Mouse (Mus musculus): ENCODE measurements around the gene Nbeal2. TPM values are rescaled to one million over a fixed set of nuclear protein-coding genes. Genes with fewer than 3 reads are reported as not detected.
A peak's percentile ranks its signal among the peaks of the same experiment; 100 is the strongest.

The Nbeal2 gene
- total and polyA plus RNA-seq, 3 experiments: 3.2 to 19.7 (median 8.4) TPM

- dilution Hi-C loops (cut with MboI; ENCODE audit: extremely low pct_ligation_motif_present, extremely low pct_unique_long_range_greater_than_20kb, low sequenced_read_pairs): no loop called here
- no peak overlapping the region for H3K9ac ChIP-seq (ENCODE audit: insufficient read depth, low read depth)
- no peak overlapping the region for H3K27ac ChIP-seq (ENCODE audit: insufficient read depth, low read depth)
- DNase-seq (ENCODE audit: extremely low read depth): no peak
- H3K27me3 ChIP-seq (replicated peaks): no peaks in the 10 kb centered on the region
- no peaks in the 10 kb centered on the region for H3K9me3 ChIP-seq (replicated peaks; ENCODE audit: low read length)
- no peak overlapping the region for H3K4me3 ChIP-seq (replicated peaks in 1 of 3; ENCODE audit: low read depth in 2 of 3, low read length in 2 of 3, poor library complexity in 1 of 3)
- H3K79me2 ChIP-seq (replicated peaks; ENCODE audit: control insufficient read depth, extremely low read depth, insufficient read depth, poor library complexity, severe bottlenecking): peaks cover 78% of the 10 kb centered on the region
- H3K4me2 ChIP-seq (ENCODE audit: insufficient read depth, low read depth, poor library complexity, severe bottlenecking): no peak overlapping the region
- peaks cover 0 to 17% of the 10 kb centered on the region in 2 experiments for H3K36me3 ChIP-seq (replicated peaks in 1 of 2; ENCODE audit: control insufficient read depth in 1 of 2, insufficient read depth in 1 of 2, low read length in 1 of 2)
- in situ Hi-C loops (cut with MboI; ENCODE audit: low pct_ligation_motif_present, low pct_unique_long_range_greater_than_20kb, low sequenced_read_pairs): no loop called here
- H3K4me1 ChIP-seq (ENCODE audit: control insufficient read depth in 1 of 2, insufficient read depth in 2 of 2): peaks cover 24 to 87% of the 10 kb centered on the region in 2 experiments
- TF ChIP-seq MAX (IDR thresholded peaks at IDR 0.05; ENCODE audit: low read length) (no peak), PAX5 (IDR thresholded peaks at IDR 0.05; ENCODE audit: low read length) (no peak), MAFK (IDR thresholded peaks at IDR 0.05; ENCODE audit: insufficient replicate concordance, low read length) (no peak), TBP (conservative IDR thresholded peaks at IDR 0.05; ENCODE audit: low read depth, low read length) (no peak), BHLHE40 (IDR thresholded peaks at IDR 0.05; ENCODE audit: low read depth, low read length) (no peak), RCOR1 (conservative IDR thresholded peaks at IDR 0.05; ENCODE audit: low read depth, low read length) (no peak), POLR2AphosphoS2 (IDR thresholded peaks at IDR 0.05; ENCODE audit: low read depth, low read length) (no peak), MAZ (IDR thresholded peaks at IDR 0.05; ENCODE audit: low read depth, low read length) (no peak), MEF2A (IDR thresholded peaks at IDR 0.05; ENCODE audit: borderline replicate concordance, low read depth, low read length) (no peak), RAD21 (IDR thresholded peaks at IDR 0.05; ENCODE audit: low read depth, low read length) (no peak), CHD2 (IDR thresholded peaks at IDR 0.05; ENCODE audit: low read length) (no peak), JUND (conservative IDR thresholded peaks at IDR 0.05; ENCODE audit: low read depth, low read length) (no peak)
Observed at GRCm38 (mm10) chr9:110662844-110663243, 8.9 kb upstream of the Nbeal2 start.

- Histone ChIP-seq H3K79me2 (replicated peaks; ENCODE audit: control insufficient read depth, extremely low read depth, insufficient read depth, poor library complexity, severe bottlenecking) (peaks cover 70% of the 10 kb centered on the region), H3K27me3 (replicated peaks) (no peaks in the 10 kb centered on the region), H3K4me3 (replicated peaks in 1 of 3; ENCODE audit: low read depth in 2 of 3, low read length in 2 of 3, poor library complexity in 1 of 3) (no peak overlapping the region), H3K4me1 (ENCODE audit: control insufficient read depth in 1 of 2, insufficient read depth in 2 of 2) (peaks cover 16 to 73% of the 10 kb centered on the region in 2 experiments), H3K9me3 (replicated peaks; ENCODE audit: low read length) (no peaks in the 10 kb centered on the region), H3K4me2 (ENCODE audit: insufficient read depth, low read depth, poor library complexity, severe bottlenecking) (no peak overlapping the region; the same call in 1 of the 2 replicates), H3K27ac (ENCODE audit: insufficient read depth, low read depth) (no peak overlapping the region), H3K36me3 (replicated peaks in 1 of 2; ENCODE audit: control insufficient read depth in 1 of 2, insufficient read depth in 1 of 2, low read length in 1 of 2) (peaks cover 0 to 11% of the 10 kb centered on the region in 2 experiments), H3K9ac (ENCODE audit: insufficient read depth, low read depth) (peak overlapping the region; percentile 13)
- in situ Hi-C loops (cut with MboI; ENCODE audit: low pct_ligation_motif_present, low pct_unique_long_range_greater_than_20kb, low sequenced_read_pairs) (no loop called here), dilution Hi-C loops (cut with MboI; ENCODE audit: extremely low pct_ligation_motif_present, extremely low pct_unique_long_range_greater_than_20kb, low sequenced_read_pairs) (no loop called here)
- DNase-seq (ENCODE audit: extremely low read depth): no peak
- TF ChIP-seq MYC (IDR thresholded peaks at IDR 0.05; ENCODE audit: low read depth, low read length): no peak
Observed at GRCm38 (mm10) chr9:110660856-110661612, 7.1 kb upstream of the Nbeal2 start.
